Mouse (Mus musculus) brain, embryonic 14.5 days (tissue): ENCODE data around the gene Lce1b.

Source experiments
- CTCF ChIP-seq: fragments of 200-500 bp; IDR thresholded peaks from 2 replicates; pipeline ENCODE4 v1.5.1; 2012; ENCODE audit warnings: inconsistent platforms, mild to moderate bottlenecking, moderate library complexity, borderline replicate concordance; ENCODE audit not compliant: insufficient read depth, insufficient read length; ENCODE audit errors: extremely low read depth
- POLR2A ChIP-seq: fragments of 200-500 bp; IDR thresholded peaks from 2 replicates; pipeline ENCODE4 v1.6.1; 2012; ENCODE audit warnings: mild to moderate bottlenecking, inconsistent platforms, borderline replicate concordance; ENCODE audit not compliant: poor library complexity, insufficient read depth, insufficient read length, severe bottlenecking; ENCODE audit errors: extremely low read depth

DNA sequence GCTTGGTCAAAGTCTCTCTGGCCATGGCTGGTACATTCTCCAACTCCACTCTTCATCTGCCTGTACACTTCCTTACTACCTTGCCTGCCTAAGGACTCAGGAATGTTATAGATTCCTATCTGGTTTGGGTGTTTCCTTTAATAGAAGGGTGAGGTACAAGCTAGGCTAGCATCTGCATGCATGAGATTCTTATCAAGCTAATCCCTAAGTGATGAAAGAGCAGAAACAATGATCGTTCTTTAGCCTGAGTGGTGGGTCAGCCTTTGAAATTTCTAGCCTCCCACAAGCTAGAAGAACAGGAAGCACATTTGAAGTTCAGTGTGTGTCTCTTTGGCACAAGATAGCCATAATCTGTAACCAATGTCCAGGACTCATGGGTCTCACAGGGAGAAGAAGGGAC lies 46.9 kb downstream of the Lce1b start:
- TF ChIP-seq POLR2A (no peak), CTCF (no peak)
